Mouse (Mus musculus): ENCODE results near the gene Hdac2. TPM values are rescaled to one million over a fixed set of nuclear protein-coding genes. Genes with fewer than 3 reads are reported as not detected.
A peak's percentile ranks its signal among the peaks of the same experiment; 100 is the strongest.

The Hdac2 gene
- polyA plus RNA-seq, 1 experiment, result 100 TPM

- under 1% methylated on average over 63 of the region's 63 CpGs for WGBS
- H3K27ac ChIP-seq (ENCODE audit: control insufficient read depth, insufficient read depth, low read depth, low read length, poor library complexity), result peak overlapping the region; percentile 79
- TF ChIP-seq POLR2A (IDR thresholded peaks at IDR 0.05; ENCODE audit: borderline replicate concordance, control insufficient read depth, low read depth, low read length) (0 out of 2 replicates have a peak, but pooled peaks have one; percentile 9), CTCF (IDR thresholded peaks at IDR 0.05; ENCODE audit: control insufficient read depth, insufficient read depth, low read length) (no peak)
- H3K4me3 ChIP-seq (replicated peaks; ENCODE audit: control insufficient read depth, low read depth, low read length), result peak overlapping the region; percentile 71
- no peaks in the 10 kb centered on the region; the same call in 1 of the 2 replicates for H3K4me1 ChIP-seq (ENCODE audit: control insufficient read depth, insufficient read depth, low read length)
These were observed 554 bp downstream of the Hdac2 start for GRCm38 (mm10) chr10:36974676-36975520.

- TF ChIP-seq POLR2A (IDR thresholded peaks at IDR 0.05; ENCODE audit: borderline replicate concordance, control insufficient read depth, low read depth, low read length) (no peak), CTCF (IDR thresholded peaks at IDR 0.05; ENCODE audit: control insufficient read depth, insufficient read depth, low read length) (no peak)
- Histone ChIP-seq H3K4me3 (replicated peaks; ENCODE audit: control insufficient read depth, low read depth, low read length) (no peak overlapping the region), H3K27ac (ENCODE audit: control insufficient read depth, insufficient read depth, low read depth, low read length, poor library complexity) (no peak overlapping the region), H3K4me1 (ENCODE audit: control insufficient read depth, insufficient read depth, low read length) (no peaks in the 10 kb centered on the region; the same call in 1 of the 2 replicates)
- WGBS, result 92% methylated on average over 4 of the region's 4 CpGs
These were observed 7.5 kb downstream of the Hdac2 start for GRCm38 (mm10) chr10:36981866-36982265.

GRCm38 (mm10) chr10:36992149-36992548, 17.8 kb downstream of the Hdac2 start:
- no peak overlapping the region for H3K27ac ChIP-seq (ENCODE audit: control insufficient read depth, insufficient read depth, low read depth, low read length, poor library complexity)
- TF ChIP-seq POLR2A (IDR thresholded peaks at IDR 0.05; ENCODE audit: borderline replicate concordance, control insufficient read depth, low read depth, low read length), result no peak
- no peak for TF ChIP-seq CTCF (IDR thresholded peaks at IDR 0.05; ENCODE audit: control insufficient read depth, insufficient read depth, low read length)
- WGBS, result 86% methylated on average over 2 of the region's 2 CpGs
- H3K4me1 ChIP-seq (ENCODE audit: control insufficient read depth, insufficient read depth, low read length), result no peaks in the 10 kb centered on the region
- no peak overlapping the region for H3K4me3 ChIP-seq (replicated peaks; ENCODE audit: control insufficient read depth, low read depth, low read length)

- Histone ChIP-seq H3K4me3 (replicated peaks; ENCODE audit: control insufficient read depth, low read depth, low read length) (no peak overlapping the region), H3K4me1 (ENCODE audit: control insufficient read depth, insufficient read depth, low read length) (no peaks in the 10 kb centered on the region), H3K27ac (ENCODE audit: control insufficient read depth, insufficient read depth, low read depth, low read length, poor library complexity) (no peak overlapping the region)
- 82% methylated on average over 2 of the region's 2 CpGs for WGBS
- TF ChIP-seq CTCF (IDR thresholded peaks at IDR 0.05; ENCODE audit: control insufficient read depth, insufficient read depth, low read length), result no peak
- TF ChIP-seq POLR2A (IDR thresholded peaks at IDR 0.05; ENCODE audit: borderline replicate concordance, control insufficient read depth, low read depth, low read length), result no peak
These were observed 26.5 kb downstream of the Hdac2 start for GRCm38 (mm10) chr10:37000839-37001238.

- 48% methylated on average over 8 of the region's 8 CpGs for WGBS
- Histone ChIP-seq H3K4me1 (ENCODE audit: control insufficient read depth, insufficient read depth, low read length) (no peaks in the 10 kb centered on the region), H3K4me3 (replicated peaks; ENCODE audit: control insufficient read depth, low read depth, low read length) (no peak overlapping the region), H3K27ac (ENCODE audit: control insufficient read depth, insufficient read depth, low read depth, low read length, poor library complexity) (no peak overlapping the region)
- TF ChIP-seq CTCF (IDR thresholded peaks at IDR 0.05; ENCODE audit: control insufficient read depth, insufficient read depth, low read length), result no peak
- TF ChIP-seq POLR2A (IDR thresholded peaks at IDR 0.05; ENCODE audit: borderline replicate concordance, control insufficient read depth, low read depth, low read length), result no peak
These were observed 40.1 kb downstream of the Hdac2 start for GRCm38 (mm10) chr10:37014274-37015107.

GRCm38 (mm10) chr10:37015729-37016128, 41.4 kb downstream of the Hdac2 start:
- 46% methylated on average over 2 of the region's 2 CpGs for WGBS
- TF ChIP-seq CTCF (IDR thresholded peaks at IDR 0.05; ENCODE audit: control insufficient read depth, insufficient read depth, low read length) (no peak), POLR2A (IDR thresholded peaks at IDR 0.05; ENCODE audit: borderline replicate concordance, control insufficient read depth, low read depth, low read length) (no peak)

GRCm38 (mm10) chr10:37016200-37016599, 41.9 kb downstream of the Hdac2 start:
- 78% methylated on average over 2 of the region's 2 CpGs for WGBS
- H3K4me3 ChIP-seq (replicated peaks; ENCODE audit: control insufficient read depth, low read depth, low read length), result no peak overlapping the region
- no peaks in the 10 kb centered on the region for H3K4me1 ChIP-seq (ENCODE audit: control insufficient read depth, insufficient read depth, low read length)
- no peak overlapping the region for H3K27ac ChIP-seq (ENCODE audit: control insufficient read depth, insufficient read depth, low read depth, low read length, poor library complexity)
- TF ChIP-seq POLR2A (IDR thresholded peaks at IDR 0.05; ENCODE audit: borderline replicate concordance, control insufficient read depth, low read depth, low read length), result no peak
- no peak for TF ChIP-seq CTCF (IDR thresholded peaks at IDR 0.05; ENCODE audit: control insufficient read depth, insufficient read depth, low read length)

More at GRCm38 (mm10) chr10:37015729-37016128, 41.4 kb downstream of the Hdac2 start:
- no peaks in the 10 kb centered on the region for H3K4me1 ChIP-seq (ENCODE audit: control insufficient read depth, insufficient read depth, low read length)
- no peak overlapping the region for H3K4me3 ChIP-seq (replicated peaks; ENCODE audit: control insufficient read depth, low read depth, low read length)
- H3K27ac ChIP-seq (ENCODE audit: control insufficient read depth, insufficient read depth, low read depth, low read length, poor library complexity), result no peak overlapping the region

- Histone ChIP-seq H3K4me1 (ENCODE audit: control insufficient read depth, insufficient read depth, low read length) (no peaks in the 10 kb centered on the region), H3K27ac (ENCODE audit: control insufficient read depth, insufficient read depth, low read depth, low read length, poor library complexity) (no peak overlapping the region), H3K4me3 (replicated peaks; ENCODE audit: control insufficient read depth, low read depth, low read length) (no peak overlapping the region)
- WGBS, result 60% methylated on average over 1 of the region's 1 CpGs
- TF ChIP-seq POLR2A (IDR thresholded peaks at IDR 0.05; ENCODE audit: borderline replicate concordance, control insufficient read depth, low read depth, low read length), result no peak
- TF ChIP-seq CTCF (IDR thresholded peaks at IDR 0.05; ENCODE audit: control insufficient read depth, insufficient read depth, low read length), result no peak
These were observed 50.0 kb downstream of the Hdac2 start for GRCm38 (mm10) chr10:37024301-37024700.

All from bone marrow, adult 2 months (tissue).